Mouse (Mus musculus) liver, embryonic 14.5 days (tissue): ENCODE results near the gene Mrpl55. TPM values are rescaled to one million over a fixed set of nuclear protein-coding genes. Genes with fewer than 3 reads are reported as not detected.

Experiments
- ATAC-seq: fragments of 200-750 bp; cut with Nextera tagmentation; 2 replicates; pipeline ENCODE4 v1.8.0; 2017; ENCODE audit warnings: moderate number of reproducible peaks, mild to moderate bottlenecking, moderate library complexity; ENCODE audit not compliant: insufficient read depth
- DNase-seq, 3 experiments: peaks; one replicate each; pipeline ENCODE4 v3.0.0-alpha.2; 2012 to 2013; ENCODE audit warnings: low read depth in 3 of 3, low spot score in 3 of 3
- H3K27ac ChIP-seq: fragments of 300-500 bp; sonication (generic); 2 replicates; pipeline ENCODE4 v1.5.1; 2014; ENCODE audit warnings: moderate library complexity, mild to moderate bottlenecking, control low read depth, inconsistent platforms
- H3K27me3 ChIP-seq: fragments of 300-500 bp; sonication (generic); 2 replicates; pipeline ENCODE4 v1.6.1; 2014; ENCODE audit warnings: mild to moderate bottlenecking, low read length, moderate library complexity; ENCODE audit not compliant: control insufficient read depth, insufficient read depth
- H3K36me3 ChIP-seq: fragments of 300-500 bp; sonication (generic); replicated peaks from 2 replicates; pipeline ENCODE4 v1.6.1; 2014; ENCODE audit warnings: low read depth; ENCODE audit not compliant: control insufficient read depth, insufficient read depth
- H3K4me1 ChIP-seq, 2 experiments: fragments of 200-500 bp in 1 of 2; fragments of 300-500 bp in 1 of 2; sonication (generic) in 1 of 2; replicated peaks; 2 replicates each; pipeline ENCODE4 v1.6.1; 2012 to 2014; ENCODE audit warnings: antibody characterized with exemption in 1 of 2, inconsistent platforms in 1 of 2, low read length in 1 of 2; ENCODE audit not compliant: control insufficient read depth in 2 of 2, insufficient read depth in 2 of 2
- H3K4me2 ChIP-seq: fragments of 300-500 bp; sonication (generic); 2 replicates; pipeline ENCODE4 v1.6.1; 2014; ENCODE audit warnings: low read depth, mild to moderate bottlenecking, control low read depth, moderate library complexity
- H3K4me3 ChIP-seq, 2 experiments: fragments of 200-500 bp in 1 of 2; fragments of 300-500 bp in 1 of 2; sonication (generic) in 1 of 2; 2 replicates each; pipeline ENCODE4 v1.5.1; 2012 to 2014; ENCODE audit warnings: low read depth in 2 of 2, low read length in 2 of 2, mild to moderate bottlenecking in 2 of 2, control low read depth in 1 of 2, inconsistent platforms in 1 of 2, moderate library complexity in 1 of 2; ENCODE audit not compliant: insufficient read depth in 1 of 2
- H3K9ac ChIP-seq: fragments of 300-500 bp; sonication (generic); replicated peaks from 2 replicates; pipeline ENCODE4 v1.6.1; 2014; ENCODE audit warnings: mild to moderate bottlenecking, control low read depth, moderate library complexity
- H3K9me3 ChIP-seq: fragments of 300-500 bp; sonication (generic); 2 replicates; pipeline ENCODE4 v1.6.1; 2016; ENCODE audit warnings: low read length, mixed read lengths; ENCODE audit not compliant: control insufficient read depth
- CTCF ChIP-seq: IDR thresholded peaks from 2 replicates; pipeline ENCODE4 v1.5.1; 2016; ENCODE audit warnings: antibody characterized with exemption, low read depth, control low read depth
- EP300 ChIP-seq: IDR thresholded peaks from 2 replicates; pipeline ENCODE4 v1.6.1; 2016; ENCODE audit warnings: antibody characterized with exemption, low read depth
- WGBS: fragments of 180-500 bp; shearing (Covaris S2); extraction: QIAGEN DNeasy Blood & Tissue Kit; methylation state at CpG from one replicate; pipeline ENCODE4 v1.1.7; 2014; ENCODE audit not compliant: insufficient replicate concordance; 5-methylcytosine and 5-hydroxymethylcytosine counted together
- polyA plus RNA-seq, 2 experiments: library from polyadenylated mRNA; depleted of rRNA in 1 of 2; stranded (reverse) in 1 of 2; unstranded in 1 of 2; fragments of >200 nt; fragmentation: Nextera tagmentation in 1 of 2; extraction: Ambion mirVana in 1 of 2; gene quantifications; 2 replicates each; pipeline versions ENCODE4 v1.2.1 to v1.2.3; 2012 to 2014

Mrpl55 gene
- polyA plus RNA-seq, 2 experiments, result 25.3 to 56.8 TPM

- no peak overlapping the region for H3K4me3 ChIP-seq
- no peak overlapping the region for H3K9ac ChIP-seq
- TF ChIP-seq EP300 (no peak), CTCF (no peak)
- peaks cover 51% of the 10 kb centered on the region for H3K36me3 ChIP-seq
- H3K4me2 ChIP-seq, result no peak overlapping the region
- H3K4me1 ChIP-seq, result peaks cover under 1 to 20% of the 10 kb centered on the region in 2 experiments
- no peak for ATAC-seq
- H3K27me3 ChIP-seq, result no peaks in the 10 kb centered on the region
- 84% methylated on average over 12 of the region's 12 CpGs for WGBS
- H3K9me3 ChIP-seq, result no peaks in the 10 kb centered on the region
- no peak overlapping the region for H3K27ac ChIP-seq
- no peak for DNase-seq
These were observed 10.7 kb downstream of the Mrpl55 start for GRCm38 (mm10) chr11:59212892-59213494.

- H3K9ac ChIP-seq, result no peak overlapping the region
- no peak overlapping the region for H3K4me3 ChIP-seq
- no peaks in the 10 kb centered on the region for H3K27me3 ChIP-seq
- no peak overlapping the region for H3K4me2 ChIP-seq
- no peaks in the 10 kb centered on the region for H3K9me3 ChIP-seq
- DNase-seq (no peak), ATAC-seq (no peak)
- peaks cover 0 to 27% of the 10 kb centered on the region in 2 experiments; a peak in 2 of 4 replicates for H3K4me1 ChIP-seq
- no peak overlapping the region for H3K27ac ChIP-seq
- peaks cover 50% of the 10 kb centered on the region for H3K36me3 ChIP-seq
- 35% methylated on average over 3 of the region's 3 CpGs for WGBS
- TF ChIP-seq EP300 (no peak), CTCF (no peak)
These were observed 14.7 kb downstream of the Mrpl55 start for GRCm38 (mm10) chr11:59216955-59217354.

GRCm38 (mm10) chr11:59218389-59218998, 16.2 kb downstream of the Mrpl55 start:
- no peak overlapping the region for H3K4me2 ChIP-seq
- no peak overlapping the region for H3K4me3 ChIP-seq
- no peak overlapping the region for H3K27ac ChIP-seq
- no peak for TF ChIP-seq EP300
- TF ChIP-seq CTCF, result no peak
- peaks cover 37% of the 10 kb centered on the region for H3K36me3 ChIP-seq
- H3K4me1 ChIP-seq, result peaks cover 7 to 32% of the 10 kb centered on the region in 2 experiments
- DNase-seq (no peak), ATAC-seq (no peak)
- no peaks in the 10 kb centered on the region for H3K9me3 ChIP-seq
- 82% methylated on average over 4 of the region's 4 CpGs for WGBS
- no peak overlapping the region for H3K9ac ChIP-seq
- H3K27me3 ChIP-seq, result no peaks in the 10 kb centered on the region

- H3K9me3 ChIP-seq, result no peaks in the 10 kb centered on the region
- no peak overlapping the region for H3K4me2 ChIP-seq
- no peak overlapping the region for H3K4me3 ChIP-seq
- DNase-seq, result no peak
- H3K27me3 ChIP-seq, result no peaks in the 10 kb centered on the region
- H3K36me3 ChIP-seq, result peaks cover 39% of the 10 kb centered on the region
- H3K27ac ChIP-seq, result no peak overlapping the region
- H3K9ac ChIP-seq, result no peak overlapping the region
- peaks cover 13 to 37% of the 10 kb centered on the region in 2 experiments for H3K4me1 ChIP-seq
- ATAC-seq, result no peak
- no peak for TF ChIP-seq EP300
- peak; percentile 82 for TF ChIP-seq CTCF
These were observed 16.8 kb downstream of the Mrpl55 start for GRCm38 (mm10) chr11:59219064-59219463.

- Histone ChIP-seq H3K4me1 (peaks cover 33 to 53% of the 10 kb centered on the region in 2 experiments), H3K4me3 (no peak overlapping the region), H3K9me3 (no peaks in the 10 kb centered on the region), H3K27ac (no peak overlapping the region), H3K27me3 (no peaks in the 10 kb centered on the region), H3K9ac (no peak overlapping the region), H3K4me2 (no peak overlapping the region), H3K36me3 (peaks cover 30% of the 10 kb centered on the region)
- DNase-seq (no peak), ATAC-seq (no peak)
- TF ChIP-seq CTCF (no peak), EP300 (no peak)
These were observed 19.3 kb downstream of the Mrpl55 start for GRCm38 (mm10) chr11:59221604-59222003.
